Mouse (Mus musculus): ENCODE measurements around the gene Tomm20. TPM values are rescaled to one million over a fixed set of nuclear protein-coding genes. Genes with fewer than 3 reads are reported as not detected.
"Not testable (repeated sequence)": the region's sequence is repeated elsewhere in the genome, so short reads cannot be mapped to it uniquely, and the experiment has no call there.

The Tomm20 gene
- polyA plus RNA-seq, 1 experiment from 2014 or later = 207 TPM

DNA sequence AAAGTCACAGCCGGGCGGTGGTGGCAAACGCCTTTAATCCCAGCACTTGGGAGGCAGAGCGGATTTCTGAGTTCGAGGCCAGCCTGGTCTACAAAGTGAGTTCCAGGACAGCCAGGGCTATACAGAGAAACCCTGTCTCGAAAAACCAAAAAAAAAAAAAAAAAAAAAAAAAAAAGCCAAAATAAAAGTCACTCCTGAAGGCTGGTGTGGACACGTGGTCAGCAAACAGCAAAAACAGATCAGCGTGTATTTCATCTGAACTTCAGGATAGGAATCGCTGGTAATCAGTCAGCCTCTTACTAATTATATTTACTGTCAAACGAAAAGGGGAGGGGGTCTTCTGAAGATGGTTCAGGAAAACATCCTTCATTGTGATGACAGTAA lies 31.5 kb downstream of the Tomm20 start:
- H3K27me3 ChIP-seq; H3K9ac ChIP-seq (replicated peaks); H3K27ac ChIP-seq; H3K9me3 ChIP-seq; ATAC-seq; H3K4me3 ChIP-seq (replicated peaks); H3K36me3 ChIP-seq; H3K4me2 ChIP-seq (replicated peaks): not testable (repeated sequence)
- peaks cover 14% of the 10 kb centered on the region; the same call in 1 of the 2 replicates for H3K4me1 ChIP-seq (replicated peaks)
- WGBS = 72% methylated on average over 10 of the region's 10 CpGs

DNA sequence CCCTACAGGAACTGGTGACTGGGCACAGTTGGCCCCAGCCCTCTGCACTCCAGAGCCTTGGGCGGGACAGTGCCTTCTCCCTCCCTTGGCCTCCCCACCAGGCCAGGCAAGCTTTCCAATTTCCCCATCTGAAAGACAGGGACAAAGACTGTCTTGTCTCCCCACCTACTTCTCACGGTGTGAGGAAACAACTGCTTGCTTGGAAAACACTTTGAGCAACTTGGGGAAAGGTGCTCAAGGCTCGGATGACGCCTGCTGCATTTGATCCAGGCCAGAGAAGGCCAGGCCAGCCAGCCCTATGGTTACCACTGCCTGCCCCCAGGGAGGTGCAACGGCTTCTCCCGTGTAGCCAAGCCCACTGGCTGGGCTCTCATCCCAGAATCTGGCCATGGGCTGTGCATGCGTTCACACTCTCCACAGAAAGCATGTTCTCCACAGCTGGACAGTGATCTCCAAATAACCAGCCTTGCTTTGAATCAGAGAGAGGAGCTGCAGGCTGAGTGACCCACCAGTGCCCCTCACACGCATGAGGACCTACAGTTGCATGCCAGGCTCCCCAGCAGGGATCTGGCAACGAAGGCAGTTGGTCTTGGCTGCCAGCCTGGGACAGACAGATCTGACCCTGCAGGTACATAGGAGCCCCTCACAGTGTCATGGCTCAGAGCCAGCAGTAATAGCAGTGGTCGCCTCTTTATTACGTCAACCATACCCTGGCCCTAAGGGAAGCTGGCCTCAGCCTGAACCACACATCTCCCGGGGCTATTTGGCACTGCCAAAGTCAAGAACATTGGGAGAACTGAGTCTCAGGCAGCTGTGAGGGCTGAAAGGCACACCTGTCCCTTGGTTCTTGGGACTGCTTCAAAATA lies 32.2 kb downstream of the Tomm20 start:
- H3K27ac ChIP-seq = no peak overlapping the region
- H3K4me3 ChIP-seq (replicated peaks) = no peak overlapping the region
- H3K4me1 ChIP-seq (replicated peaks) = peaks cover 14% of the 10 kb centered on the region; the same call in 1 of the 2 replicates
- no peaks in the 10 kb centered on the region for H3K27me3 ChIP-seq
- no peaks in the 10 kb centered on the region for H3K9me3 ChIP-seq
- H3K9ac ChIP-seq (replicated peaks) = no peak overlapping the region
- H3K36me3 ChIP-seq = no peaks in the 10 kb centered on the region
- WGBS = 67% methylated on average over 12 of the region's 12 CpGs
- no peak overlapping the region for H3K4me2 ChIP-seq (replicated peaks)
- ATAC-seq = 0 out of 2 replicates have a peak, but pooled peaks have one; percentile 14

DNA sequence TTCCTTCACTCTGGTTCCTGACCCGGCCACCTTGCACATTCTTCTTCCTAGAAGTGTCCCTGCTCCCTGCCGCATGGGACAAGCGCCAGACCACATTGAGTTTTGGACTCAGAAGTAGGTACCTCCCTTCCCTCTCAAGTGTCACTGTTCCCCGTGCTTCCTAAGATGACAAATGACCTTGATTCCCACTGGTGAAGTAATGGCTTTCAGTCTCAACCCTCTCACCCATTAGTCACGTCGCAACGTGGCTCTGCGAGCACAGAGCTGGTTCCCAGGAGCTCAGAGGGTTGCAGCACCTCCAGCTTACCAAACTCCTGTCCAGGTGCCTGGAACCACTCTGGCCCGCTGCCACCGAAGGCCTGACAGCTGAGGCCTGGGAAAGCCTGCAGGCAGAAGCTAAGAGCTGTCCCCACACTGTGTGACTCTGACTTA lies 36.3 kb downstream of the Tomm20 start:
- Histone ChIP-seq H3K36me3 (no peaks in the 10 kb centered on the region), H3K27me3 (no peaks in the 10 kb centered on the region), H3K4me1 (replicated peaks) (peaks cover 7% of the 10 kb centered on the region; the same call in 1 of the 2 replicates), H3K4me3 (replicated peaks) (no peak overlapping the region), H3K27ac (no peak overlapping the region), H3K9ac (replicated peaks) (no peak overlapping the region), H3K4me2 (replicated peaks) (no peak overlapping the region), H3K9me3 (0 out of 2 replicates have a peak, but pooled peaks cover 3% of the 10 kb centered on the region)
- no peak for ATAC-seq
- WGBS = 82% methylated on average over 10 of the region's 10 CpGs

DNA sequence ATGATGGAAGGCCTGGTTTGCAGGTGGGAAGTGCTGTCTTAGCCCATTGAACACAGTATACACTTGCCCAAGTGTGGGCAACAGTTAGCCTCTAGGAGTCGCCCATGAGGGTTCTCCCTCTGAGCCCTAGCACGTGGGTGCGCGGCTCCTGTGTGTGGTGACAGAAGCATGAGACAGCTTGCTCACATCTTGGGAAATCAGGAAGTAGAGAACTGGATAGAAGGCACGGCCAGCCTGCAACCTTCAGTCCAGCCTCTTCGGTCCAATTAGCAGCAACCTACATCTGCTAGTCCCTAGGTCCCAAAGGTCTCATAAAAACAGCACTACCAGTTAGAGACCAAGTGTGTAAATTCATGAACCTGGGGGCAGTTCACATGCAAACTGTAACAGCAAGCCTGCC lies 36.8 kb downstream of the Tomm20 start:
- no peaks in the 10 kb centered on the region for H3K27me3 ChIP-seq
- no peak overlapping the region for H3K4me3 ChIP-seq (replicated peaks)
- WGBS = 78% methylated on average over 6 of the region's 6 CpGs
- no peak overlapping the region for H3K4me2 ChIP-seq (replicated peaks)
- no peak overlapping the region for H3K9ac ChIP-seq (replicated peaks)
- 0 out of 2 replicates have a peak, but pooled peaks cover 5% of the 10 kb centered on the region for H3K4me1 ChIP-seq (replicated peaks)
- H3K27ac ChIP-seq = no peak overlapping the region
- 0 out of 2 replicates have a peak, but pooled peaks cover 3% of the 10 kb centered on the region for H3K9me3 ChIP-seq
- H3K36me3 ChIP-seq = no peaks in the 10 kb centered on the region
- ATAC-seq = no peak

DNA sequence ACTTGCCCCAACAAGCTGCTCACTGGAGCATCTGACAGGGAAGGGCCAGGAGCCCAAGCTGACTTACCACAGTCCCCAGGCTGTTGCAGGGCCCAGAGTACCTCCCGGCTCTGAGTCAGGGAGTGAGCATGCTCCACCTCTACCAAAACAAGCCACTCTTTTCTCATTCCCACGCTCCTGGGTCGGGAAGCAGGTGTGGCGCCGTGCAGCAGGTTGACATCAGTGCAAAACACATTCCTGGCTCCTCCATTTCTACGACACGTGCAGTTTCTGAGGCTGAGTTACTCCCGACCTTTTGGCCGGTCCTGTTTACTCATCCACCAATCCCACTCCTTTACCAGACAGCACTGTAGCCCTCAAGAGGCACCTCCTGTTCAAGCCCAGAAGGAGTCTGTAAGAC lies 37.7 kb downstream of the Tomm20 start:
- no peak overlapping the region for H3K9ac ChIP-seq (replicated peaks)
- no peaks in the 10 kb centered on the region for H3K36me3 ChIP-seq
- H3K9me3 ChIP-seq = 0 out of 2 replicates have a peak, but pooled peaks cover 3% of the 10 kb centered on the region
- no peak for ATAC-seq
- H3K4me1 ChIP-seq (replicated peaks) = no peaks in the 10 kb centered on the region
- H3K27ac ChIP-seq = no peak overlapping the region
- no peaks in the 10 kb centered on the region for H3K27me3 ChIP-seq
- no peak overlapping the region for H3K4me3 ChIP-seq (replicated peaks)
- 92% methylated on average over 9 of the region's 9 CpGs for WGBS
- H3K4me2 ChIP-seq (replicated peaks) = no peak overlapping the region

DNA sequence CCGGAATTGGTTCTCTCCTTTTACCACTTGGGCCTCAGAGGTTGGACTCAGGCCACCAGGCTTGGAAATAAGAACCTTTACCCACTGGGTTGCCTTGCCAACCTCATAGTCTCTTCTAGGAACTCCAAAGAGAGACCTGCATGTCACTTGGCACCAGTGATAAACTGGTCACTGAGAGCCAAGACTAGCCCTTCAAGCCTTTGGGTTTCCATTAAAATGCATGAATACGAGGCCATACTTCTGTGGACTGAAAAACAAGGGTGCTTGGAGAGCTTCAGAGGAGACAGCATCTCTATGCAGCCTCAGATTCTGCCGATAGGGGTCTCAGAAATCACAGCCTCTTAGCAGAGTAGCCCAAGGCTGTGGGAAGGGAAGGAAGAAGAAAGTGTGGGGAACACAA lies 38.3 kb downstream of the Tomm20 start:
- Histone ChIP-seq H3K27me3 (no peaks in the 10 kb centered on the region), H3K9me3 (0 out of 2 replicates have a peak, but pooled peaks cover 3% of the 10 kb centered on the region), H3K27ac (no peak overlapping the region), H3K9ac (replicated peaks) (no peak overlapping the region), H3K4me1 (replicated peaks) (no peaks in the 10 kb centered on the region), H3K36me3 (no peaks in the 10 kb centered on the region), H3K4me2 (replicated peaks) (no peak overlapping the region), H3K4me3 (replicated peaks) (no peak overlapping the region)
- WGBS = 80% methylated on average over 3 of the region's 3 CpGs
- ATAC-seq = 0 out of 2 replicates have a peak, but pooled peaks have one; percentile 17

DNA sequence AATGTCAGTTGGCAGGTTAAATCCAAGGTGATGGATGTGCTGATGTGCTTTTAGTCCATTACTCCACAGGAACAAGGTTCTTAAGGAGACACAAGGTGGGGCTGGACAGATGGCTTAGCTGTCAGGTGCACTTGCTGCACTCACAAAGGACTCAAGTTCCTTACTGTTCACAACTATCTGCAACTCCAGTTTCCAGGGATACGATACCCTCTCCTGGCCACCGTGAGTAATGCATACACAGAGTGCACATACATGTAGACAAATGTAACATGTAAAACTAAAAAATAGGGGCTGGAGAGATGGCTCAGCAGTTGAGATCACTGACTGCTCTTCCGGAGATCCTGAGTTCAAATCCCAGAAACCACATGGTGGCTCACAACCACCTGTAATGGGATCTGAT lies 40.3 kb downstream of the Tomm20 start:
- 90% methylated on average over 3 of the region's 3 CpGs for WGBS
- Histone ChIP-seq H3K4me1 (replicated peaks) (no peaks in the 10 kb centered on the region), H3K9ac (replicated peaks) (no peak overlapping the region), H3K27ac (no peak overlapping the region), H3K4me2 (replicated peaks) (no peak overlapping the region), H3K4me3 (replicated peaks) (no peak overlapping the region), H3K36me3 (no peaks in the 10 kb centered on the region), H3K9me3 (0 out of 2 replicates have a peak, but pooled peaks cover 3% of the 10 kb centered on the region), H3K27me3 (no peaks in the 10 kb centered on the region)
- no peak for ATAC-seq

DNA sequence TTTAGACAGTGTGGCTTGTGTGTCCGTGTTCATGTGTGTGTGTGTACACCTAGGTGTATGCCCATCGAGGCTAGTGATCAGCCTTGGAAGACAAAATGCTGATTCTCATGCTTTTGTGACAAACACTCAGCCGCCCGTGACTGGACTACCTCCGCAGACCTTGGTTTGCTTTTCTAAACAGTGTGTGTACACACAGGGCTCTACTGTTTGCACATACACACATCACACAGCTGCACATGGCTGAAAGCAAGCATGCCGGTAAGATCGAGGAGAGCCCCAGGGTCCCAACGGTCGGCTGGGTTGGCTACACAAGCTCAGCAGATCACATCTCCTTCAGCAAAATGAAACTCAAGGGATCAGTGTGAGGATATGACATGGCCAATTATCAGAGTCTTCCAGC lies 41.7 kb downstream of the Tomm20 start:
- no peak overlapping the region for H3K27ac ChIP-seq
- H3K4me3 ChIP-seq (replicated peaks) = no peak overlapping the region
- H3K4me1 ChIP-seq (replicated peaks) = no peaks in the 10 kb centered on the region
- no peak overlapping the region for H3K9ac ChIP-seq (replicated peaks)
- 0 out of 2 replicates have a peak, but pooled peaks cover 3% of the 10 kb centered on the region for H3K9me3 ChIP-seq
- no peak overlapping the region for H3K4me2 ChIP-seq (replicated peaks)
- WGBS = 89% methylated on average over 9 of the region's 9 CpGs
- no peaks in the 10 kb centered on the region for H3K36me3 ChIP-seq
- ATAC-seq = no peak
- no peaks in the 10 kb centered on the region for H3K27me3 ChIP-seq

DNA sequence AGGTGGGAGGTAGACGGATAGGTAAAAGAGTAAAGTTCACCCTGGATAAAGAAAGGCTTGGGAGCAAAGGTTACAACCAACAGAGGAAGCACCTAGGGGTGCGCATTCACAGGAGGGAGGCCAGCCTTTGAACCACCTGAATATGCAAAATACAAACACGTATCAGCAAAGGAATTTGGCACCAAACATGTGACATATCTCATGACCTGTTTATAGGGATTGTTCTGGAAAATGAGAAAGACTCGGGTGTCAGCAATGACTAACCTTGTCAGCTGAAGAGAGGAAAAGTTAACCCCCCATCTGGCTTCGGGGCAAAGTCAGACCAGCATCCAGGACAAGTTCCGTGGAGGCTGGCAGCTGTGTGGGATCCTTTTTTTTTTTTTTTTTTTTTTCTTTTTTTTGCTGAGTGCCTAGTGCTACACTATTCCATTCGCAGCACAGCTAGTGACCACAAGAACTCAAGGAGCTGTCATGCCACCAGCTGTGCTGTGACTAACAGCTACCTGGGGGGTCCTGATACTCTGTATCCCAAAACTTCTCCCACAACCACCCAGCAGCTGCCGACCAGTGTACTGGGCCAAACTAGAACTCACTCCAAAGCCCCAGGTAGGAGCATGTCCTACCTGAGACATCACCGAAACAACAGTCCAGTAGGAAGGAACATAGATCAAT lies 42.3 kb downstream of the Tomm20 start:
- Histone ChIP-seq H3K4me3 (replicated peaks) (no peak overlapping the region), H3K9me3 (0 out of 2 replicates have a peak, but pooled peaks cover 3% of the 10 kb centered on the region), H3K27ac (no peak overlapping the region), H3K9ac (replicated peaks) (no peak overlapping the region), H3K4me1 (replicated peaks) (no peaks in the 10 kb centered on the region), H3K4me2 (replicated peaks) (no peak overlapping the region), H3K27me3 (no peaks in the 10 kb centered on the region), H3K36me3 (no peaks in the 10 kb centered on the region)
- 74% methylated on average over 9 of the region's 9 CpGs for WGBS
- no peak for ATAC-seq

DNA sequence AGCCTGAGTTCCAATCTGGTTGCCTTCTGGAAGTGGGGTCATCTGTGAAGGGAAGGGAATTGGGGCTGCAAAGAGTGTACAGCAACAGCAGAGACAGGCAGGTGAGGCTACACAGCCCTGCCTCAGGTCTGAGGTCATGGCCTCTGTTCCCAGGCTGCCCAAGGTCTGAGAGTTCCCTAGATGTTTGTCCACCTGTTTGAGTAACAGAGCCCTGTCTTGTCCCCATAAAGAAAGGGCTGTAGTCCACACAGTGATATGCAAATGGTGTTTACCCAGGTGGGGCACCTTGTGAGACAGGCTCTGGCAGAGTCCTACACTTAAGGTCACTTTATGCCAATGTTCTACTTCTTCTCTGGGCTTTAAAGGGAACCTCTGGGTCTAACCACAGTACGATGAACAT lies 44.0 kb downstream of the Tomm20 start:
- WGBS = 74% methylated on average over 1 of the region's 1 CpGs
- H3K27me3 ChIP-seq = no peaks in the 10 kb centered on the region
- H3K36me3 ChIP-seq = no peaks in the 10 kb centered on the region
- no peaks in the 10 kb centered on the region for H3K4me1 ChIP-seq (replicated peaks)
- H3K4me2 ChIP-seq (replicated peaks) = no peak overlapping the region
- ATAC-seq = no peak
- 0 out of 2 replicates have a peak, but pooled peaks cover 3% of the 10 kb centered on the region for H3K9me3 ChIP-seq
- no peak overlapping the region for H3K27ac ChIP-seq
- no peak overlapping the region for H3K4me3 ChIP-seq (replicated peaks)
- no peak overlapping the region for H3K9ac ChIP-seq (replicated peaks)

DNA sequence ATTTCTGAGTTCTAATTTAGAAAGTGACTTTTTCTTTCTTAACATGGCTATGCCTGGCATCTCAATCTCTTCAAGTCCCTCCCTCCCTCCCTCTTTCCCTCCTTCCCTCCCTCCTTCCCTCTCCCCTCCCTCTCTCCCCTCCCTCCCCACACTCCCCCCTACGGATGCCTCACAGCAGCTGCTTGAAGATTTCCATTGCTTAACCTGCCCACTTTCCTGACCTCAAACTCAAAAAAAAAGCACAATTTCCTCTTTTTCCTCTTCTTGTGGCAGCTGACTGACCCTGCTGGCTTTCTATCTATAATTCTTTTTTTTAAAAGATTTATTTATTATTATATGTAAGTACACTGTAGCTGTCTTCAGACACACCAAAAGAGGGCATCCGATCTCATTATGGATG lies 44.6 kb downstream of the Tomm20 start:
- ATAC-seq = no peak
- Histone ChIP-seq H3K4me2 (replicated peaks) (no peak overlapping the region), H3K9ac (replicated peaks) (no peak overlapping the region), H3K27me3 (no peaks in the 10 kb centered on the region), H3K27ac (no peak overlapping the region), H3K36me3 (no peaks in the 10 kb centered on the region), H3K9me3 (0 out of 2 replicates have a peak, but pooled peaks cover 3% of the 10 kb centered on the region), H3K4me1 (replicated peaks) (no peaks in the 10 kb centered on the region), H3K4me3 (replicated peaks) (no peak overlapping the region)
- WGBS = 84% methylated on average over 2 of the region's 2 CpGs

DNA sequence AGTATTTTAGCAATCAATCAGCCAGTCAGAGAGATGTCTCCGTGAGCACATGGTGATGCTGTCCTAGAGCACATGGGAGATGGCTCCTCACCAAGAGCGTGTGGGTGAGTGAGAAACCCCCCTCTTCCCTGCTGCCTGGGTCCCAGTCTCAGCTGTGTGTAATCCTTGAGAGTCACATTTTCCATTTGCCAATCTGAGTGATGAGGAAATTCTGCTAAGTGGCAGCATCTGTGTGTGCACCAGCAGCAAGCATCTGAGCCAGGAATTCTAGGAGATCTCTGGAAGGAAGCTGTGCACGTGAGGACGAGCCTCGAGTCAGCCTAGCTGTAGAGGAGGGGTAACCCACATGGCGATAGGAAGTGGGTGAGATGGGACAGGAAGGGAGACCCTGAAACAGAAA lies 50.5 kb downstream of the Tomm20 start:
- no peak overlapping the region for H3K4me3 ChIP-seq (replicated peaks)
- H3K27ac ChIP-seq = no peak overlapping the region
- H3K27me3 ChIP-seq = no peaks in the 10 kb centered on the region
- WGBS = 67% methylated on average over 6 of the region's 6 CpGs
- no peaks in the 10 kb centered on the region for H3K4me1 ChIP-seq (replicated peaks)
- ATAC-seq = no peak
- H3K36me3 ChIP-seq = no peaks in the 10 kb centered on the region
- H3K9me3 ChIP-seq = no peaks in the 10 kb centered on the region
- no peak overlapping the region for H3K9ac ChIP-seq (replicated peaks)
- H3K4me2 ChIP-seq (replicated peaks) = no peak overlapping the region

All from midbrain, embryonic 13.5 days (tissue).